ENCODE assay signal across 16 mouse cellular contexts in the genomic region with DNA sequence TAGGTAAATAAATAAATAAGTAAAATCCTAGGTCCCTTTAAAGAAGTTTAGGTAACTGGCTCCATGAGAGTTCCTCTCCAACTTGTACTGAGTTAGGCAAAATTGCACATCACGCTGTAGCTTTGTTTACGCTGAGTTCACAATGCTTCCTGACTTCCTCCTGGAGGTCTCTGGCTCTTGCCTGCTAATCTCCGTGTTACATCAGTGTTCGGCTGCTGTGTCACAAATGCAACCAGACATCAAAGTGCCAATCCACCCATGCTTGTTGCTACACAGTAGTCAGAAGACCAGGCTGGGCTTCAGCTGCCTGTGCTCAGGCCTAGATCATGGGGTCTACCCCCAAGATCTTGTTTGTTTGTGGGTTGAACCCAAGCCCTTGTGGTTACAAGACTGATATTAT. TPM values are rescaled to one million over a fixed set of nuclear protein-coding genes. Genes with fewer than 3 reads are reported as not detected.
DNase-seq lines count a peak whose midpoint lies in the region; ATAC-seq and TF ChIP-seq lines count a peak whose summit lies in the region.
"Had no signal": no experiment of that assay in that cellular context is flagged by ENCODE, and none has a peak within 500 bp of the region (broad histone marks: within the 10 kb centered on the region; RNA-seq: fewer than 3 reads in every experiment).

No protein-coding gene starts in this region.

- no peak overlapping the region for H3K9ac ChIP-seq in kidney, embryonic 15.5 days
- H3K9ac ChIP-seq in lung, embryonic 16.5 days (ENCODE audit: low read length): no peak overlapping the region
- no peak overlapping the region for H3K9ac ChIP-seq in heart, embryonic 11.5 days (ENCODE audit: low read depth, low read length)
- H3K9ac ChIP-seq: embryonic facial prominence, embryonic 12.5 days; neural tube, embryonic 15.5 days had no signal

- WGBS in kidney, embryonic 15.5 days: 70% methylated on average over 4 of the region's 4 CpGs
- WGBS in kidney, adult 2 months: 62% methylated on average over 4 of the region's 4 CpGs
- WGBS in lung, embryonic 16.5 days: 50% methylated on average over 4 of the region's 4 CpGs
- 69% methylated on average over 4 of the region's 4 CpGs for WGBS in heart, embryonic 11.5 days (ENCODE audit: insufficient replicate concordance)

- H3K27me3 ChIP-seq in kidney, embryonic 15.5 days: no peaks in the 10 kb centered on the region
- H3K27me3 ChIP-seq in kidney, adult 2 months (replicated peaks; ENCODE audit: control insufficient read depth, insufficient read depth, low read length): no peaks in the 10 kb centered on the region
- H3K27me3 ChIP-seq in lung, embryonic 16.5 days (ENCODE audit: control insufficient read depth, insufficient read depth, low read depth, low read length): no peaks in the 10 kb centered on the region
- H3K27me3 ChIP-seq in megakaryocyte, embryonic 14.5 days (replicated peaks): no peaks in the 10 kb centered on the region
- no peaks in the 10 kb centered on the region for H3K27me3 ChIP-seq in heart, embryonic 11.5 days (ENCODE audit: control insufficient read depth, insufficient read depth, low read length)
- H3K27me3 ChIP-seq: embryonic facial prominence, embryonic 12.5 days; neural tube, embryonic 15.5 days had no signal

- peaks cover 29% of the 10 kb centered on the region for H3K4me1 ChIP-seq in kidney, embryonic 15.5 days
- no peaks in the 10 kb centered on the region for H3K4me1 ChIP-seq in kidney, adult 2 months (ENCODE audit: control insufficient read depth, insufficient read depth, low read length)
- H3K4me1 ChIP-seq in lung, embryonic 16.5 days (replicated peaks; ENCODE audit: control insufficient read depth, insufficient read depth, low read length): no peaks in the 10 kb centered on the region
- H3K4me1 ChIP-seq in megakaryocyte, embryonic 14.5 days: peaks cover 69% of the 10 kb centered on the region
- 0 out of 2 replicates have a peak, but pooled peaks cover 2% of the 10 kb centered on the region for H3K4me1 ChIP-seq in heart, embryonic 11.5 days (ENCODE audit: control insufficient read depth, insufficient read depth, low read length)
- H3K4me1 ChIP-seq: neural tube, embryonic 15.5 days had no signal

- peak overlapping the region; percentile 39; the same call in 1 of the 2 replicates for H3K27ac ChIP-seq in kidney, embryonic 15.5 days
- H3K27ac ChIP-seq in kidney, adult 2 months (ENCODE audit: insufficient read depth, low read depth, low read length): no peak overlapping the region
- H3K27ac ChIP-seq in lung, embryonic 16.5 days (ENCODE audit: low read length): no peak overlapping the region
- no peak overlapping the region for H3K27ac ChIP-seq in heart, embryonic 11.5 days (ENCODE audit: low read depth, low read length)
- H3K27ac ChIP-seq: embryonic facial prominence, embryonic 12.5 days; neural tube, embryonic 15.5 days had no signal

- no peak overlapping the region for H3K4me2 ChIP-seq in kidney, embryonic 15.5 days
- H3K4me2 ChIP-seq in lung, embryonic 16.5 days (ENCODE audit: low read depth, low read length): no peak overlapping the region
- H3K4me2 ChIP-seq in heart, embryonic 11.5 days: no peak overlapping the region
- H3K4me2 ChIP-seq: embryonic facial prominence, embryonic 12.5 days; neural tube, embryonic 15.5 days had no signal

- H3K36me3 ChIP-seq in kidney, embryonic 15.5 days: no peaks in the 10 kb centered on the region
- H3K36me3 ChIP-seq in kidney, adult 2 months (ENCODE audit: control insufficient read depth, insufficient read depth, low read length): no peaks in the 10 kb centered on the region
- H3K36me3 ChIP-seq in lung, embryonic 16.5 days (ENCODE audit: control insufficient read depth, insufficient read depth, low read length): no peaks in the 10 kb centered on the region
- no peaks in the 10 kb centered on the region for H3K36me3 ChIP-seq in megakaryocyte, embryonic 14.5 days (replicated peaks; ENCODE audit: low read length)
- no peaks in the 10 kb centered on the region for H3K36me3 ChIP-seq in heart, embryonic 11.5 days (ENCODE audit: control insufficient read depth, insufficient read depth, low read length)
- H3K36me3 ChIP-seq: embryonic facial prominence, embryonic 12.5 days; neural tube, embryonic 15.5 days had no signal

- H3K4me3 ChIP-seq in kidney, embryonic 15.5 days (replicated peaks): no peak overlapping the region
- H3K4me3 ChIP-seq in kidney, adult 2 months (ENCODE audit: insufficient read depth, low read depth, low read length): no peak overlapping the region
- H3K4me3 ChIP-seq in lung, embryonic 16.5 days (ENCODE audit: low read length): no peak overlapping the region
- peak overlapping the region; percentile 50 for H3K4me3 ChIP-seq in megakaryocyte, embryonic 14.5 days (replicated peaks)
- no peak overlapping the region for H3K4me3 ChIP-seq in heart, embryonic 11.5 days (ENCODE audit: low read depth, low read length)
- H3K4me3 ChIP-seq: embryonic facial prominence, embryonic 12.5 days; neural tube, embryonic 15.5 days had no signal

- no peak for TF ChIP-seq POLR2A in kidney, adult 2 months (IDR thresholded peaks at IDR 0.05; ENCODE audit: low read depth, low read length)

- ATAC-seq in kidney, embryonic 15.5 days (replicated peaks; ENCODE audit: low FRiP score): no peak
- peak; percentile 34; the same call in 1 of the 2 replicates for ATAC-seq in lung, embryonic 16.5 days (ENCODE audit: low read depth)
- ATAC-seq in heart, embryonic 11.5 days (replicated peaks; ENCODE audit: insufficient number of reproducible peaks, low FRiP score, low TSS enrichment): no peak

- no peak for DNase-seq in kidney, adult 2 months
- no peak for DNase-seq in lung, postnatal 25 days (ENCODE audit: low spot score)
- DNase-seq in thymus, postnatal 4 days: peak; percentile 43
- DNase-seq in B cell, adult 2 months: no peak
- DNase-seq: adrenal gland, adult 2 months; cerebellum, postnatal 25 days; heart, postnatal 14 days; kidney, adult 9 months had no signal

- no peak for TF ChIP-seq CTCF in kidney, adult 2 months (conservative IDR thresholded peaks at IDR 0.05; ENCODE audit: insufficient read depth, insufficient read length, low read depth, low read length)

- no peaks in the 10 kb centered on the region for H3K9me3 ChIP-seq in kidney, embryonic 15.5 days (replicated peaks)
- H3K9me3 ChIP-seq in lung, embryonic 16.5 days (ENCODE audit: control insufficient read depth, low read length): no peaks in the 10 kb centered on the region
- H3K9me3 ChIP-seq in megakaryocyte, embryonic 14.5 days: no peaks in the 10 kb centered on the region
- no peaks in the 10 kb centered on the region for H3K9me3 ChIP-seq in heart, embryonic 11.5 days (replicated peaks; ENCODE audit: control insufficient read depth, low read length)
- H3K9me3 ChIP-seq: embryonic facial prominence, embryonic 12.5 days; neural tube, embryonic 15.5 days had no signal

RNA-seq across cellular contexts. Expression of a gene that starts 15.8 kb away (rescaled TPM):
- polyA plus RNA-seq in kidney, embryonic 15.5 days (2015; fragmentation: Nextera tagmentation; extraction: Ambion mirVana): 294 and 312 TPM in 2 replicates
- polyA plus RNA-seq in kidney, adult 2 months (2012; rRNA removed): 830 and 897 TPM in 2 replicates
- 302 and 328 TPM in 2 replicates for polyA plus RNA-seq in lung, embryonic 16.5 days (2015; fragmentation: Nextera tagmentation; extraction: Ambion mirVana)
- 432 and 816 TPM in 2 replicates for polyA plus RNA-seq in megakaryocyte, embryonic 14.5 days (2012; ENCODE audit: insufficient read depth, low replicate concordance)
- polyA plus RNA-seq in heart, embryonic 11.5 days (2014; fragmentation: Nextera tagmentation; extraction: Ambion mirVana): 378 and 446 TPM in 2 replicates

RNA-seq across cellular contexts. Expression of a gene that starts 21.1 kb away (rescaled TPM):
- 1.2 and 2.5 TPM in 2 replicates for polyA plus RNA-seq in kidney, embryonic 15.5 days (2015; fragmentation: Nextera tagmentation; extraction: Ambion mirVana)
- 0.36 TPM in 1 of 2 replicates, not detected in the other for polyA plus RNA-seq in kidney, adult 2 months (2012; rRNA removed)
- 2.5 and 3.2 TPM in 2 replicates for polyA plus RNA-seq in lung, embryonic 16.5 days (2015; fragmentation: Nextera tagmentation; extraction: Ambion mirVana)
- polyA plus RNA-seq in megakaryocyte, embryonic 14.5 days (2012; ENCODE audit: insufficient read depth, low replicate concordance): 14.0 and 303 TPM in 2 replicates
- 1.9 TPM in 1 of 2 replicates, not detected in the other for polyA plus RNA-seq in heart, embryonic 11.5 days (2014; fragmentation: Nextera tagmentation; extraction: Ambion mirVana)
- polyA plus RNA-seq: adrenal gland, adult 2 months; embryonic facial prominence, embryonic 12.5 days; midbrain, postnatal 0 days; neural tube, embryonic 15.5 days had no signal

RNA-seq across cellular contexts. Expression of a gene that starts 30.0 kb away (rescaled TPM):
- 1.8 and 2.3 TPM in 2 replicates for polyA plus RNA-seq in kidney, embryonic 15.5 days (2015; fragmentation: Nextera tagmentation; extraction: Ambion mirVana)
- polyA plus RNA-seq in kidney, adult 2 months (2012; rRNA removed): 3.1 and 4.1 TPM in 2 replicates
- 5.6 and 7.5 TPM in 2 replicates for polyA plus RNA-seq in lung, embryonic 16.5 days (2015; fragmentation: Nextera tagmentation; extraction: Ambion mirVana)
- 3.4 and 19.5 TPM in 2 replicates for polyA plus RNA-seq in megakaryocyte, embryonic 14.5 days (2012; ENCODE audit: insufficient read depth, low replicate concordance)
- 7.6 and 8.3 TPM in 2 replicates for polyA plus RNA-seq in heart, embryonic 11.5 days (2014; fragmentation: Nextera tagmentation; extraction: Ambion mirVana)

RNA-seq across cellular contexts. Expression of a gene that starts 31.1 kb away (rescaled TPM):
- 0.62 and 1.3 TPM in 2 replicates for polyA plus RNA-seq in kidney, embryonic 15.5 days (2015; fragmentation: Nextera tagmentation; extraction: Ambion mirVana)
- 1.8 and 3.3 TPM in 2 replicates for polyA plus RNA-seq in kidney, adult 2 months (2012; rRNA removed)
- 0.48 and 1.2 TPM in 2 replicates for polyA plus RNA-seq in lung, embryonic 16.5 days (2015; fragmentation: Nextera tagmentation; extraction: Ambion mirVana)
- 3.4 TPM in 1 of 2 replicates, not detected in the other for polyA plus RNA-seq in megakaryocyte, embryonic 14.5 days (2012; ENCODE audit: insufficient read depth, low replicate concordance)
- polyA plus RNA-seq in heart, embryonic 11.5 days (2014; fragmentation: Nextera tagmentation; extraction: Ambion mirVana): 0.26 and 0.31 TPM in 2 replicates
- polyA plus RNA-seq: limb, embryonic 11.5 days; midbrain, postnatal 0 days had no signal

RNA-seq across cellular contexts. Expression of a gene that starts 38.0 kb away (rescaled TPM):
- polyA plus RNA-seq in kidney, embryonic 15.5 days (2015; fragmentation: Nextera tagmentation; extraction: Ambion mirVana): 19.0 and 45.8 TPM in 2 replicates
- 0.54 and 103 TPM in 2 replicates for polyA plus RNA-seq in kidney, adult 2 months (2012; rRNA removed)
- 17.6 and 61.1 TPM in 2 replicates for polyA plus RNA-seq in lung, embryonic 16.5 days (2015; fragmentation: Nextera tagmentation; extraction: Ambion mirVana)
- 3.4 TPM in 1 of 2 replicates, not detected in the other for polyA plus RNA-seq in megakaryocyte, embryonic 14.5 days (2012; ENCODE audit: insufficient read depth, low replicate concordance)
- polyA plus RNA-seq in heart, embryonic 11.5 days (2014; fragmentation: Nextera tagmentation; extraction: Ambion mirVana): 46.1 and 51.6 TPM in 2 replicates
- polyA plus RNA-seq: adrenal gland, adult 2 months had no signal
